Mouse (Mus musculus) layer of hippocampus, adult 8-10 months (tissue): Measurements from ENCODE around the gene Dnph1. TPM values are rescaled to one million over a fixed set of nuclear protein-coding genes. Genes with fewer than 3 reads are reported as not detected.
A peak's percentile ranks its signal among the peaks of the same experiment; 100 is the strongest.
"Not testable (repeated sequence)": the region's sequence is repeated elsewhere in the genome, so short reads cannot be mapped to it uniquely, and the experiment has no call there.

Experiments used
- DNase-seq, 2 experiments: peaks; one replicate each; pipeline ENCODE4 v3.0.0; 2022; ENCODE audit warnings: low spot score in 2 of 2
- total RNA-seq, 4 experiments: library from RNA; stranded (reverse); gene quantifications; 2 replicates each; pipeline ENCODE4 v1.2.4; 2022

Gene Dnph1
- total RNA-seq, result 1 to 10 TPM; 4.1 to 7.5 (median 6.0) TPM

GRCm38 (mm10) chr17:46496623-46497434 is at the start of gene Dnph1:
Dnph1 (plus strand) TSS chr17:46496711.
- peak; percentile 68 to 86 for DNase-seq

- no peak for DNase-seq
Measured at GRCm38 (mm10) chr17:46452683-46453082, 43.8 kb upstream of the Dnph1 start.

- DNase-seq, result no peak
Measured at GRCm38 (mm10) chr17:46453302-46453948, 43.1 kb upstream of the Dnph1 start.

- no peak for DNase-seq
Measured at GRCm38 (mm10) chr17:46453970-46454411, 42.5 kb upstream of the Dnph1 start.

- no peak for DNase-seq
Measured at GRCm38 (mm10) chr17:46454539-46454938, 42.0 kb upstream of the Dnph1 start.

GRCm38 (mm10) chr17:46455110-46455691 is 41.3 kb upstream of the Dnph1 start:
- DNase-seq, result no peak

- DNase-seq, result no peak
Measured at GRCm38 (mm10) chr17:46457791-46458190, 38.7 kb upstream of the Dnph1 start.

GRCm38 (mm10) chr17:46458439-46458838 is 38.1 kb upstream of the Dnph1 start:
- no peak for DNase-seq

- no peak for DNase-seq
Measured at GRCm38 (mm10) chr17:46460673-46461072, 35.8 kb upstream of the Dnph1 start.

- no peak for DNase-seq
Measured at GRCm38 (mm10) chr17:46461347-46461746, 35.2 kb upstream of the Dnph1 start.

GRCm38 (mm10) chr17:46462226-46462625 is 34.3 kb upstream of the Dnph1 start:
- no peak for DNase-seq

GRCm38 (mm10) chr17:46467830-46468229 is 28.7 kb upstream of the Dnph1 start:
- no peak for DNase-seq

- no peak for DNase-seq
Measured at GRCm38 (mm10) chr17:46476601-46477000, 19.9 kb upstream of the Dnph1 start.

GRCm38 (mm10) chr17:46477286-46477685 is 19.2 kb upstream of the Dnph1 start:
- DNase-seq, result no peak

- DNase-seq, result peak; percentile 39 to 47
Measured at GRCm38 (mm10) chr17:46483561-46484001, 12.9 kb upstream of the Dnph1 start.

GRCm38 (mm10) chr17:46484021-46484431 is 12.5 kb upstream of the Dnph1 start:
- no peak for DNase-seq

GRCm38 (mm10) chr17:46484461-46484875 is 12.0 kb upstream of the Dnph1 start:
- no peak for DNase-seq

GRCm38 (mm10) chr17:46486995-46487394 is 9.5 kb upstream of the Dnph1 start:
- no peak for DNase-seq

GRCm38 (mm10) chr17:46487431-46487830 is 9.1 kb upstream of the Dnph1 start, which contains the start of gene Ttbk1:
Ttbk1 (minus strand) TSS chr17:46487675.
- DNase-seq, result peak in 1 of 2 experiments; percentile 53

- no peak for DNase-seq
Measured at GRCm38 (mm10) chr17:46495486-46495885, 1.0 kb upstream of the Dnph1 start.

GRCm38 (mm10) chr17:46496081-46496480 is 430 bp upstream of the Dnph1 start:
- DNase-seq, result not testable (repeated sequence)

GRCm38 (mm10) chr17:46497956-46498355 is 1.4 kb downstream of the Dnph1 start:
- DNase-seq, result no peak
